Mouse (Mus musculus) hindbrain, embryonic 11.5 days (tissue): Measurements from ENCODE around the gene March9. TPM values are rescaled to one million over a fixed set of nuclear protein-coding genes. Genes with fewer than 3 reads are reported as not detected.
"Not testable (repeated sequence)": the region's sequence is repeated elsewhere in the genome, so short reads cannot be mapped to it uniquely, and the experiment has no call there.

ENCODE experiments used
- ATAC-seq: fragments of 200-750 bp; cut with Nextera tagmentation; 2 replicates; pipeline ENCODE4 v1.8.0; 2017; ENCODE audit warnings: mild to moderate bottlenecking, moderate TSS enrichment, moderate library complexity; ENCODE audit not compliant: low FRiP score
- DNase-seq: peaks from one replicate; pipeline ENCODE4 v3.0.0-alpha.2; 2015; ENCODE audit warnings: low spot score
- H3K27ac ChIP-seq: fragments of 300-500 bp; sonication (generic); 2 replicates; pipeline ENCODE4 v1.5.1; 2014; ENCODE audit warnings: mild to moderate bottlenecking, low read depth, low read length
- H3K27me3 ChIP-seq: fragments of 300-500 bp; sonication (generic); 2 replicates; pipeline ENCODE4 v1.6.1; 2014; ENCODE audit warnings: mild to moderate bottlenecking, low read length, moderate library complexity, mixed read lengths; ENCODE audit not compliant: control insufficient read depth, insufficient read depth
- H3K36me3 ChIP-seq: fragments of 300-500 bp; sonication (generic); 2 replicates; pipeline ENCODE4 v1.6.1; 2014; ENCODE audit warnings: mild to moderate bottlenecking, low read length, moderate library complexity, mixed read lengths; ENCODE audit not compliant: control insufficient read depth, insufficient read depth
- H3K4me1 ChIP-seq: fragments of 300-500 bp; sonication (generic); replicated peaks from 2 replicates; pipeline ENCODE4 v1.6.1; 2014; ENCODE audit warnings: low read length, mixed read lengths; ENCODE audit not compliant: control insufficient read depth, insufficient read depth
- H3K4me2 ChIP-seq: fragments of 300-500 bp; sonication (generic); replicated peaks from 2 replicates; pipeline ENCODE4 v1.6.1; 2014; ENCODE audit warnings: mild to moderate bottlenecking, low read depth, low read length
- H3K4me3 ChIP-seq: fragments of 300-500 bp; sonication (generic); 2 replicates; pipeline ENCODE4 v1.5.1; 2014; ENCODE audit warnings: low read depth, low read length
- H3K9ac ChIP-seq: fragments of 300-500 bp; sonication (generic); 2 replicates; pipeline ENCODE4 v1.6.1; 2014; ENCODE audit warnings: low read depth, low read length
- H3K9me3 ChIP-seq: fragments of 300-500 bp; sonication (generic); 2 replicates; pipeline ENCODE4 v1.6.1; 2016; ENCODE audit warnings: low read length; ENCODE audit not compliant: control insufficient read depth
- WGBS: fragments of 180-500 bp; shearing (Covaris S2); extraction: QIAGEN DNeasy Blood & Tissue Kit; methylation state at CpG from one replicate; pipeline ENCODE4 v1.1.7; 2014; 5-methylcytosine and 5-hydroxymethylcytosine counted together
- polyA plus RNA-seq: library from polyadenylated mRNA; unstranded; fragments of >200 nt; fragmentation: Nextera tagmentation; extraction: Ambion mirVana; gene quantifications from 2 replicates; pipeline ENCODE4 v1.2.1, GENCODE M21; 2014

Gene March9
- polyA plus RNA-seq, 1 experiment from 2014 or later, result 3.6 TPM

DNA sequence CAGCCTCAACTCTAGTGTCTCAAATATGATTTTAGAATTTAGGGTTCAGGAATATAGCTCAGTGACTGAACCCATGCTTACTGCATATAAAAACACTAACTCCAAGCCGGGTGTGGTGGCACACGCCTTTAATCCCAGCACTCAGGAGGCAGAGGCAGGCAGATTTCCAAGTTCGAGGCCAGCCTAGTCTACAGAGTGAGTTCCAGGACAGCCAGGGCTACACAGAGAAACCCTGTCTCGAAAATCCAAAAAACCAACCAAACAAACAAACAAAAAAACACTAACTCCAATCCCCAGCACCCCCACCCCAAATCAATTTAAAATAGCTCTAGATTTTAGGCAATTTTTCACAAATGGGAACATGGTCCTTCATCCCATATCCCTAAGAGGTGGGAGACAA is 2.1 kb upstream of the March9 start:
- not testable (repeated sequence) for ATAC-seq, H3K4me2 ChIP-seq, H3K9me3 ChIP-seq, H3K27ac ChIP-seq, H3K9ac ChIP-seq, H3K4me3 ChIP-seq, H3K4me1 ChIP-seq, H3K27me3 ChIP-seq, DNase-seq
- H3K36me3 ChIP-seq, result peaks cover 20% of the 10 kb centered on the region
- WGBS, result 88% methylated on average over 4 of the region's 4 CpGs

DNA sequence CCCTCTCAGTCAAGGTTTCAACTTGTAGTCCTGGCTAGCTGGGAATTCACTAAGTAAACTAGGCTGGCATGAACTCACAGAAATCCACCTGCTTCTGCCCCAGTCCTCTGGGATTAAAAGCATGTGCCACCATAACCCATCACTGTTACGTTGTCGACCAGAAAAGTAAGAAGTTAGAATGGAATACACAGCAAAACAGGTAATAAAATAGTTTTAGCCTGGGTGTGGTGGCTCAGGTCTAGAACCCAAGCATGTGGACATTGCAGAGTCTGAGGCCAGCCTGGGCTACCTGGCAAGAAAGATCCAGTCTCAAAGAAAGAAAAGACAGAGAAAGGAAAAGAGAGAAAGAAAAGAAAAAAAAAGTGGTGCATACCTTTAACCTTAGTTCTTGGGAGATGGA is 1.5 kb upstream of the March9 start:
- no peaks in the 10 kb centered on the region for H3K9me3 ChIP-seq
- peaks cover 9% of the 10 kb centered on the region; the same call in 1 of the 2 replicates for H3K4me1 ChIP-seq
- no peaks in the 10 kb centered on the region; the same call in 1 of the 2 replicates for H3K27me3 ChIP-seq
- H3K4me3 ChIP-seq, result no peak overlapping the region; the same call in 1 of the 2 replicates
- peak overlapping the region; percentile 95; the same call in 1 of the 2 replicates for H3K27ac ChIP-seq
- DNase-seq (no peak), ATAC-seq (no peak)
- H3K36me3 ChIP-seq, result peaks cover 18% of the 10 kb centered on the region
- H3K9ac ChIP-seq, result no peak overlapping the region; the same call in 1 of the 2 replicates
- no peak overlapping the region for H3K4me2 ChIP-seq
- WGBS, result 67% methylated on average over 2 of the region's 2 CpGs

DNA sequence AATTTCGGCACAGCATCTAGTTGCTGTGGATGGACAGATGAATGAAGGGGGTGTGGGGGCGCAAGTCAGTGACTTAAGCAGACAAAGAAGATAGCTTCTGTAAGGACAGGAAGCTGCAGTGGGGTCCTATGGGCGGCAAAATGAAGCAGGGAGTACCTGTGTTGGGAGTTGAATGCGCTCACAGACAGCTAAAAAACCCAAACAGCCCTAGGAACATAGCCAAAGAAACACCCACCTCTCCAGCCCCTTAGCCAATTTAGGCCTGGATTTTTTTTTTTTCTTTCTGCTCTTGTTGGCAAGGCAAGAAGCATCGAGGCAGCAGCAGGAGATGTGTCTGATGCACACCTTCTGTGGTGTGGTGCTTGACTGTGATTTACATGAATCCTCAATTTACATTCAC is 1.1 kb upstream of the March9 start:
- H3K4me1 ChIP-seq, result peaks cover 9% of the 10 kb centered on the region; the same call in 1 of the 2 replicates
- no peaks in the 10 kb centered on the region; the same call in 1 of the 2 replicates for H3K27me3 ChIP-seq
- DNase-seq, result no peak
- peak overlapping the region; percentile 98 for H3K4me2 ChIP-seq
- 27% methylated on average over 5 of the region's 5 CpGs for WGBS
- H3K27ac ChIP-seq, result peak overlapping the region; percentile 95; the same call in 1 of the 2 replicates
- peaks cover 19% of the 10 kb centered on the region for H3K36me3 ChIP-seq
- no peak overlapping the region; the same call in 1 of the 2 replicates for H3K4me3 ChIP-seq
- H3K9me3 ChIP-seq, result no peaks in the 10 kb centered on the region
- H3K9ac ChIP-seq, result peak overlapping the region; percentile 96
- no peak for ATAC-seq

DNA sequence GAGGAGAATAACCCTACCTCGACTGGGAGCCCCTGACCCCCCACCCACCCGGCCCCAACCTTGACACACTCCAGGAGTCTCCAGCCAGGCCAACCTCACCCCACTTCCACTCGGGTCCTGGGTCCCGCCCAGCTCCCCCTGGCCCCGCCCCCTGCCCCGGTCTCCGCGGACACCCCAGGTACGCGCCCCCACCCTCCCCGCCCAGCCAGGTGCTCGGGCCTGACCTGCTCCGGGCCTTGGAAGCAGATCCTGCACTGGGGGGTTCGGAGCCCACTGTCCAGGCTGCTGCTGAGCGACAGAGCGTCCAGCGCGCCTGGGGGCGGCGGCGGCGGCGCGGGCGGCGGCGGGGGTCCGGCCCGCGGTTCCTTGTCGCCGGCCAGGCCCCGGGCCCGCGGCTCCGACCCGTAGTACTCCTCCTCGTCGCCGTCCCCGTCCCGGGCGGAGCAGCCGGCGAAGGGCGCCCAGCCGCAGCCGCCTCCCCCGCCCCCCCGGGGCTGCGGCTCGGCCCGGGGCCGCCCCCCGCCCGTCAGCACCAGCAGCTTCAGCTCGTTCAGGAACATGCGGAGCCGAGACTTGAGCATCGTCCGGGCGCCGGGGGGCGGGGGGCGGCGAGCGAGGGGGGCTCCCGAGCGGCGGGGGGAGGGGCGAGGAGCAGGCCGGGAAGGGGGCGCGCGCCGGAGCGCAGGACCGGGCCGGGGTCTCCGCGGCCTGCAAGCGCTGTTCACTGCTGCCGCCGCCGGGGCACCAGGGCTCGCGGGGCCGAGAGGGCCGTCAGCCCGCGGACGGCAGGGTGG is 613 bp downstream of the March9 start:
- Histone ChIP-seq H3K9ac (peak overlapping the region; percentile 96), H3K4me3 (peak overlapping the region; percentile 94), H3K36me3 (peaks cover 7% of the 10 kb centered on the region), H3K27me3 (no peaks in the 10 kb centered on the region; the same call in 1 of the 2 replicates), H3K9me3 (no peaks in the 10 kb centered on the region), H3K27ac (peak overlapping the region; percentile 95), H3K4me2 (peak overlapping the region; percentile 98), H3K4me1 (peaks cover 5% of the 10 kb centered on the region; the same call in 1 of the 2 replicates)
- ATAC-seq (no peak), DNase-seq (peak; percentile 63)
- WGBS, result 2% methylated on average over 23 of the region's 92 CpGs

DNA sequence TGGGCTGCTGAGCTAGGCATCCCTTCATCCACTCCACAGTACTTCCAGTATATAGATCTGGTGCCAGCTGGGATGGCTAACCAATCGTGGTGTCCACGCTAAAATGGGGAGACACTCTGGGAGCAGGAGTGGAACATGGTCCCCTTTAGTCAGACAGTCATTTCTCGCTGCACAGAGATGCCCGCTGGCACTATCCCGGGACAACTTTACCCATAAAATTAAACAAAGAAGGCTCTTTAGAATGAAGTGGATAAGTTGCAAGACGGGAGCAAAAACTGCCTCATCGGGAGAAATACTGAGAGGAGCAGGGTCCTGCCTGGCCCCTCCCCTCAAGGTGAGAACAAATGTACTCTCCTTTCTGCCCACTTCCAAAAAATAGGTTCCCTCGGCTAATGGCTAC is 1.3 kb downstream of the March9 start:
- Histone ChIP-seq H3K36me3 (peaks cover 7% of the 10 kb centered on the region), H3K9ac (peak overlapping the region; percentile 96), H3K4me2 (peak overlapping the region; percentile 98), H3K27ac (no peak overlapping the region; the same call in 1 of the 2 replicates), H3K4me3 (peak overlapping the region; percentile 94), H3K9me3 (no peaks in the 10 kb centered on the region), H3K27me3 (no peaks in the 10 kb centered on the region; the same call in 1 of the 2 replicates), H3K4me1 (peaks cover 5% of the 10 kb centered on the region; the same call in 1 of the 2 replicates)
- ATAC-seq (no peak), DNase-seq (no peak)
- WGBS, result 6% methylated on average over 8 of the region's 8 CpGs

DNA sequence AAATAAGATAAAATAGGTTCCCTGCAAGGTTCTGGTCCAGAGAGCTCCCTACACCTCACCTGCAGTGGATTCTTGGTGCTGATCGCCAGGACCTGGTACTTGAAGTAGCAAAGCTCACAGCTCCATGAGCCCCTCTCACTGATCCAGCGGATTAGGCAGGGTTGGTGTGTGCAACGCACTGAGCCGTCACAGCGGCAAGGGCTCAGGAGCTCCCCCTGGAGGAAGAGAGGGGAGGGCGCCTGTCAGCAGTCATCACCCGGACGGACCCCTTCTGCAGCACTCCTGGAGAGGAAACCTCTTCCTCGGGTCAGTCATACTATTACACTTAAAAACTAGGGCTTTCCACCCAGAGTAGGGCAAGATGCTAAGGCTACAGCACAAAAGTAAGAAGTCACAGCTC is 1.8 kb downstream of the March9 start:
- peak; percentile 92 for DNase-seq
- under 1% methylated on average over 9 of the region's 9 CpGs for WGBS
- Histone ChIP-seq H3K27me3 (no peaks in the 10 kb centered on the region; the same call in 1 of the 2 replicates), H3K4me2 (peak overlapping the region; percentile 98), H3K27ac (no peak overlapping the region), H3K4me1 (peaks cover 5% of the 10 kb centered on the region; the same call in 1 of the 2 replicates), H3K4me3 (peak overlapping the region; percentile 94), H3K9ac (peak overlapping the region; percentile 96; the same call in 1 of the 2 replicates), H3K36me3 (peaks cover 7% of the 10 kb centered on the region), H3K9me3 (no peaks in the 10 kb centered on the region)
- peak; percentile 17; the same call in 1 of the 2 replicates for ATAC-seq

DNA sequence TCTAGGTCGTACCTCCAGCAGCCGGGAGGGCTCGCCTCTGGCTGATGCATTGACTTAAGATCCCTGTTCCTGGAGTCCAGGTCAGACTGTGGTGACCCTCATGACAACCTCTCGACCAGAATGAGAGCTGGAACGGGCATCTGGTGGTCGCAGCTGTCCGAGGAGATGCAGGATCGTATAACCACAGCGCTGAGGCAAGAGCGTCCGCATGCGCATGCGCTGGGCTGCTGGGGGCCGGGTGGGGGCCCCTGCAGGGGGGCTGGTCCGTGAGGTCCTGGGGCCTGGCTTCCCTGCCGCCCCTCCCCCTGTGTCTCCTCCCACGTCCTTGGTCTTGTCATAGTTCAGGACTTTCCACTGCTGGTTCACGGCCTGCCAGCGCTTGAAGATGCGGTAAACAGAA is 3.5 kb downstream of the March9 start:
- 88% methylated on average over 20 of the region's 20 CpGs for WGBS
- Histone ChIP-seq H3K4me1 (peaks cover 5% of the 10 kb centered on the region; the same call in 1 of the 2 replicates), H3K4me3 (no peak overlapping the region), H3K27me3 (peaks cover under 1% of the 10 kb centered on the region; the same call in 1 of the 2 replicates), H3K36me3 (peaks cover 7% of the 10 kb centered on the region), H3K9ac (no peak overlapping the region), H3K4me2 (no peak overlapping the region), H3K9me3 (no peaks in the 10 kb centered on the region), H3K27ac (no peak overlapping the region)
- ATAC-seq (no peak), DNase-seq (no peak)

DNA sequence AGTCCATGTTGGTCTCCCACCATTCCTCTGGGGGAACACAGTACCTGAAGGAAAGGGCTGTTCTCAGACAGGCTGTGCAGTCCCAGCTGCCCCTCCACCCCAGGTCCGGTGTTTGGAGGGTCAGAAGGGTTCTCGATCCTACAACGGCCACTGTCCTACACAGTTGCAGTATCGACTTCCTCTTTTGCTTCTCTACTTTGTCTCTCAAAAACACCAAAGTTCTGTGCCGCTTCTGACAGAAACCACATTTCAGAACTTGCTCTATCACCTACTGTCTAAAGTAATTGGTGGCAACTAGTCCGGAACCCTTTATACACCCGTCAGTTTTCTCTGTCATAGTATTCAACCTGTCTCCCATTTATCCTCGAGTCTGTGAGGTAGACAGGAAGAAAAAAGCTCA is 4.6 kb downstream of the March9 start:
- ATAC-seq (no peak), DNase-seq (no peak)
- Histone ChIP-seq H3K4me3 (no peak overlapping the region), H3K27ac (no peak overlapping the region), H3K9me3 (no peaks in the 10 kb centered on the region), H3K9ac (no peak overlapping the region), H3K4me1 (peaks cover 5% of the 10 kb centered on the region; the same call in 1 of the 2 replicates), H3K36me3 (peaks cover 7% of the 10 kb centered on the region), H3K27me3 (peaks cover 11% of the 10 kb centered on the region), H3K4me2 (no peak overlapping the region)
- 87% methylated on average over 8 of the region's 8 CpGs for WGBS
